Mouse (Mus musculus) erythroblast, embryonic 14.5 days (primary cell): Measurements from ENCODE around the gene Gpatch3.

Experiments
- GATA1 ChIP-seq: IDR thresholded peaks from 2 replicates; pipeline ENCODE4 v1.6.1; 2012; ENCODE audit warnings: low read length, inconsistent platforms, mixed read lengths
- TAL1 ChIP-seq: IDR thresholded peaks from 3 replicates; pipeline ENCODE4 v1.6.1; 2012; ENCODE audit warnings: low read length, inconsistent platforms, mixed read lengths

DNA sequence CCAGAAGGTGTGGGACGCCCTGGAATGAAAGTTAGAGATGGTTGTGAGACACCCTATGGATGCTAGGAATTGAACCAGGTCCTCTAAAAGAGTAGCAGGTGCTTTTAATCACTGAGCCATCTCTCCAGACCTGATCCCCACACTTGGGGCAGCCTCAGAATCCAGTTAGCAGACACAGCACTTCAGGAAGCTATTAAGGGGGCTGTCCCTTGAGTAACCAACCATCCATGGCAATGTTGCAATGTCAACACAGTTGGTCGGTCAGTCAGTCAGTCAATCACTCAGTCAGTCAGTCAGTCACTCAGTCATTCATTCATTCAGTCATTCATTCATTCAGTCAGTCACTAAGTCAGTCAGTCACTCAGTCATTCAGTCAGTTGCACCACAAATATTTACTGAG is 54.0 kb downstream of the Gpatch3 start:
- TF ChIP-seq TAL1 (no peak), GATA1 (no peak)
